Mouse (Mus musculus) frontal cortex, postnatal 25 days (tissue): ENCODE results near the gene Mllt6.
"Not testable (repeated sequence)": the region's sequence is repeated elsewhere in the genome, so short reads cannot be mapped to it uniquely, and the experiment has no call there.

ENCODE experiments used
- DNase-seq, 2 experiments: peaks; one replicate each; pipeline ENCODE4 v3.0.0; 2022; ENCODE audit warnings: low spot score in 2 of 2

Mllt6 gene

DNA sequence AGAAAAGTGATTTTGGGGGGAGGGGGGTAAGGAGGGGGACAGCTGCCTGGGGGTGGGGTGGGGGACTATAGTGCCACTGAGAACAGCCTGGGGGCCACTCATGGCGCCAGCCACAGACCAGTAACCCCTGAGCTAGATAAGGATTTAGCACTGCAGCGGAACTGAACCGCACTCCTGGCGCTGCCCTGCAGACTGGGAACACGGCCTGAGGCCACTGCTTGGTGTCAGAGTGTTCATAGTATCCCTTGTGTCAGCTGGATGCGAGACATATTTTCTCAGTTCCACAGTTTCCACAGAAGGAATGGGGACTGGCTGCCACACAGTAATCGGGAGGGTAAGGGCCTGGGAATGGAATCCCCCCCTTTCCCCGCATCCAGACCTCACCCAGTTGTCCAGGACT, 52.8 kb downstream of the Mllt6 start:
- no peak for DNase-seq

DNA sequence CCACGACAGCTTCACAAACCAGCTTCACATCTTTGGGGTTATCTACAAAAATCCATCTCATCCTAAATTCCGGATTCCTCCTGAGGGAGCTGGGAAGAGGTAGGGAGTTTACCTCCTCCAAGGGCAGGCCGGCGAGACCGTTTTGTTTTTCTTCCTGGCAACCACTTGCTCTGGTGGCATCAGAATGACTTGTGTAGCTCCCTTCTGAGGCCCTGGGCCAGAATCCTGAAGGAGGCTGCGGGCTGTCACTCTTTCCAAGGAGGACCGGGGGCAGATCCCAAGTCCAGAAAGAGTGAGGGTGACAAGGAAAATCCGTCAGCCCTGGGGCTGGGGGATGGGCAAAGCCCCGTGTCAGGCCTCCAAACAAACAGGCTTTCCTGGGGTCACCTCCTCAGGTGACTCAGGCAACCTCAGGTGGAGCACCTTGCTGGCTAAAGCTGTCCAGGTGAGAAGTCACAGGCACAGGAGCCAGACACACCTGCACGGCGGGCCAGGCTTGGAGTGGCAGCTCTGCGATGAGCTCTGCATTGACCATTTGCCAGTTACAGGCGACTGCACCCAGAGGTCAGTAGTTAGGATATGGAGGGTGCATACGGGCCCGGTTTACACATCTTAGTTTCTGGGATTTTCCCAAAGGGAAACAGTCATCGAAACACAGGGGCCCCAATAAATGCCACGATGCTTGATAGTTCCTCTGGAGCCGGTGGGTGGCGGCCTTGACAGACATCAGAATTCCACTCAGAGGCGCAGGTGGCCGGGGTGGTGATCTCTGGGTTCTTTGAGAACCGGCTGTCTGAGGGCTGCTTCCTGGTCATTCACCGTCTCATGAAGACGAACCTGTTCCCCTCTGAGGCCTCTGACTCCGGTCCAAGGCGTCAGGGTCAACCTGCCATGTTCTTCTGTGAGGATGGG, 54.4 kb downstream of the Mllt6 start:
- DNase-seq: no peak

DNA sequence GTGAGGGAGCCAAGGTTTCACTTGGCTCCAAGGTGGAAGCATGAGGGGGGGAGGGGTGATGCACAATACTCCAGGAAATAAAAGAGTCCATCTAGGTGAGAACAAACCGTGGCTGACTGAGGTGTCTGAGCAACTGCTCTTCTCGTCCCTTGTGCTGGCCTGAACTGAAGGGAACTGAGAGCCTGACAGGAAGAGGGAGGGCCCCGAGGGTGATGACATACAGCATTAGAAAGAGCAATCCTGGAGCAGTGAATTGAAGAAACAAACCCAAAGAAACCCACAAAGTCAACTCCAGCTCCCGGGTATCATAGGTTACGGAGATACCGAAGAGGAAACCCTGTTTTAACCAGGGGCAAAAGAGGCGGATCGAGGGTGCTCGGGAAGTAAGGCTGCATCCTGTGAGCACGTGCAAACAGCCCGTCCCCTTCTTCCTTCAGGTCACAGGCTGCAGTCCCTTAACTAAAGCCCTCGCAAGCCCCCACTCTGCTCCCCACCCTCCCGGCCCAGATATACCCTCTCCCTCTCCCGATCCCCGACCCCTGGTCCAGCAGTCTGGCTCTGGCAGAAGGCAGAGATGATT, 55.2 kb downstream of the Mllt6 start:
- DNase-seq: no peak

DNA sequence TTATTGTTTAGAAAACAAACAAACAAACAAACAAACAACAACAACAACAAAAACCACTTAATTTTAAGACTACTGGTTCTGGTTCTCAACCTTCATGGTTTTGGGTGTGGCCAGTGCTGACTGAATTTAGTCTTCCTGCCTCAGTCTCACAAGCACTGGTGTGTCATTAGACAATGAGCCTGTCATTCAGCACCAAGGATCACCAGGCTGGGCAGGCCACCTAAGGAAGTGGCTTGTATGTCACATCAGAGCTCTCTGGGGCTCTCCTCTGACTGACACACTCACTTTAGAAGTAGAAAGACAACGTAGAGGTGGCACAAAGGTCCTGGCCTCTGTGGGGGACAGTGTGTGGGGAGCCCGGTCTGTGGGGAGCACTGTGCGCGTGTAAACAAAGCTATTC, 55.8 kb downstream of the Mllt6 start:
- no peak for DNase-seq

DNA sequence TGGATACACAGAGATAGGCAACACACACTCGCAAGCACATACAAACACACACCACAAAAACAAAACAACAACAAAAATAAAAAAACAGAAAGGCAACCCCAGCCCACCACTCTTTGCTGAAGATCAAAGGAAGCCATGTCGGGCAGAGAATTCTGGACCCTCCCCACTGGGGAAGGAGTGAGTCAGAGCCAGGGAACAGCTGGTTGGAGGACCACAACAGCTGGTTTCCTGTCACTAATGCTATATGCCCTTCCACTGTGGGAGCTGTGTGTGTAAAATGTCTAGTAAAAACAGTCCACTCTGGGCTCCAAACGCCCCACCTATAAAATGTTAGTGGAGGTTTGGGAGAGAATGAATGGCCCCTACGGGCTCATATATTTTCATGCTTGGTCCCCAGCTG, 58.1 kb downstream of the Mllt6 start:
- DNase-seq: no peak

DNA sequence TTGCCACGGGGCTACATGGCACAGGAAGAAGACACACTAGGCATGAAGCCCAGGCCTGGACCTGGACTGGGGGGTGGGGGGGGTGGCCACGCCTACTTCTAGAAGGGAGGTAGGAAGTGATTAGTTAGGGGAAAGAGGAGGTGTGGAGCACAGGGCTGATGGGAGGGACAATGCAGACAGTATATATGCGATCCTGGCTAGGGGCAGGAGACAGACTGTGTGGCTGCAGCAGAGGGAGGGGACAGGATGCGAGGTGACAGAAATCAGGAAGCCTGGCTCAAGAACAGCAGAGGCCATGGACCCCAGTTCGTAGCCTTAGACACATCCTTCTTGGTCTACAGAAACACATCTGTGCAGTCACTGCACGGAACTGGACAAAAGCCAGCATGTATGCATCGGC, 60.5 kb downstream of the Mllt6 start:
- no peak for DNase-seq

DNA sequence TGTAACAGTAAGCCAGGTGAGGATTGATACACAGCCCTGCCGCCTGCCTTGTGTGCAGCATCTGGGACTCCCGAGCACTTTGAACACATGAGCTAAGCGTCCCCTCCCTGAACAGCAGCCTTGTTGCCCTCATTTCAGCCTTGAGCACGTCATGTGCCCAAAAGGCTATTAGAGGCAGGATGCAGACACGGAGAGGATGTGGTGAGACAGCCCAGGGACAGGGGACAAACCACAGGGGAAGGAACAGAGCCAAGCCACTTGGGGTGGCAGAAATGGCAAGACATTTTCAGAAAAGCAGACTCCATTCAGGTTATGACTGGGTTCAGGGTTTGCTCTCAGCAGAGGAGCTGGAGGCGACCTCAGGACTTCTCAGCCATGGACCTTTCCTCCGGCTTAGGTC, 65.1 kb downstream of the Mllt6 start:
- DNase-seq: no peak

DNA sequence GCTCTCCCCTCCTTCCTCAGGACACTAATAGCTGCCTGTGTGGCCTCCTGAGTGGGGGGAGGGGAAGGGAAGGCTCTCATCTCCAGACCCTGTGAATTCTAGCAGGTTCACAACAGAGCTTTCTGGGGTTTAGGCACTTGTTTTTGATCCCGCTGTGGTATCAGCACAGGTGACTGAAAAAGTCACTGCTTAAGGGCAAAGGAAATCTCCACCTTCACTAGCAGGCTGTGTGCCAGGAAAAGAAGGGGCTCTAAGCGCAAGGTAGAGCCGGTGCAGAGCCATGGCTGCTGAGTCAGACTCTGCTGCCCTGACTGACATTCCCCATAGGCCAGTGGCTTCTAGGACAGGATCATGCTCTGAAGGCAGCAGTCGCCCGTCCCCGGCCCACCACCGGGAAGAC, 65.5 kb downstream of the Mllt6 start:
- DNase-seq: no peak

DNA sequence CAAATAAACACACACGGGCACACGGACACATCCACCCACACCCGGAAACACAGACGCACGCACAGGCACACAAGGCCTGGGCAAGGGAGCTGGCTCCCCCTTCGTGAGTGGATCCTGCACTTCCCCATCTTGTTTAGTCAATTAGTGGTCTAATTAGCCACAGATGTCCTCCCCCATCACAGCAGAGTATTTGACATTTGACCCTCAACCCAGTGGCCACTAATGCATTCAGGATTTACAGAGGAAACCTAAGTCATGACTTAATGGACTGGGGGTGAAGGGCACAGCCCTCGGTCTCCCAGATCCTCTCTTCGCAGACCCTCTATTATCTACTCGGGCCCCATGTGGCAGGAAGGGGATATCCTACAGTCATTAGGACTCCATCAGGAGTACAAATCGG, 70.5 kb downstream of the Mllt6 start:
- DNase-seq: no peak

DNA sequence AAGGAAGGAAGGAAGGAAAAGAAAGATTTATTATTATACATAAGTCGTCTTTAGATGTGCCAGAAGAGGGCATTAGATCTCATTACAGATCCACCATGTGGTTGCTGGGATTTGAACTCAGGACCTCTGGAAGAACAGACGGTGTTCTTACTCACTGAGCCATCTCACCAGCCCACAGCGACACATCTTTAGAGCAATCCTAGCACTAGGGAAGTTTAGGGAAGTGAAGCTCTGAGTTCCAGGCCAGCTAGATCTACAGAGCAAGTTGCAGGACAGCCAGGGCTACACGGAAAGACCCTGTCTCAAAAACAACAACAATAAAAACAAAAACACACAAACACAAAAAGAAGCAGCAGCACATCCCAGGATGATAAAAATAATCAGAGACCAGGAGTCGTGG, 71.6 kb downstream of the Mllt6 start:
- not testable (repeated sequence) for DNase-seq
